Mouse (Mus musculus) fat pad, adult 2 months (tissue): ENCODE results near the gene Fam228a.
"Not testable (repeated sequence)": the region's sequence is repeated elsewhere in the genome, so short reads cannot be mapped to it uniquely, and the experiment has no call there.

Experiments
- DNase-seq: peaks from one replicate; pipeline ENCODE4 v3.0.0-alpha.2; 2011; ENCODE audit warnings: low read depth, low spot score; ENCODE audit errors: extremely low read depth

The Fam228a gene

GRCm38 (mm10) chr12:4738031-4738576 lies at the start of gene Fam228a:
Gene Fam228a (minus strand): TSS chr12:4738430.
- no peak for DNase-seq

- DNase-seq = no peak
Observed at GRCm38 (mm10) chr12:4784466-4784865, 46.2 kb upstream of the Fam228a start.

GRCm38 (mm10) chr12:4783598-4783997 lies 45.4 kb upstream of the Fam228a start:
- no peak for DNase-seq

- DNase-seq = not testable (repeated sequence)
Observed at GRCm38 (mm10) chr12:4781725-4782404, 43.6 kb upstream of the Fam228a start.

GRCm38 (mm10) chr12:4781270-4781669 lies 43.0 kb upstream of the Fam228a start:
- no peak for DNase-seq

- no peak for DNase-seq
Observed at GRCm38 (mm10) chr12:4780245-4780644, 42.0 kb upstream of the Fam228a start.

GRCm38 (mm10) chr12:4777734-4778133 lies 39.5 kb upstream of the Fam228a start:
- DNase-seq = no peak

GRCm38 (mm10) chr12:4775588-4775949 lies 37.3 kb upstream of the Fam228a start:
- DNase-seq = no peak

- DNase-seq = no peak
Observed at GRCm38 (mm10) chr12:4774895-4775587, 36.8 kb upstream of the Fam228a start.

- no peak for DNase-seq
Observed at GRCm38 (mm10) chr12:4769333-4769723, 31.1 kb upstream of the Fam228a start.

- no peak for DNase-seq
Observed at GRCm38 (mm10) chr12:4768492-4769332, 30.5 kb upstream of the Fam228a start, which contains the start of the genes Pfn4 and Fam228b. Gene Pfn4 (plus strand): TSS chr12:4769022. Gene Fam228b (minus strand): TSS chr12:4769267.

GRCm38 (mm10) chr12:4757060-4757459 lies 18.8 kb upstream of the Fam228a start:
- no peak for DNase-seq

GRCm38 (mm10) chr12:4754451-4754850 lies 16.2 kb upstream of the Fam228a start:
- not testable (repeated sequence) for DNase-seq

- DNase-seq = no peak
Observed at GRCm38 (mm10) chr12:4744486-4744885, 6.3 kb upstream of the Fam228a start.

GRCm38 (mm10) chr12:4742183-4742582 lies 4.0 kb upstream of the Fam228a start:
- no peak for DNase-seq

GRCm38 (mm10) chr12:4740823-4741222 lies 2.6 kb upstream of the Fam228a start:
- DNase-seq = no peak

- DNase-seq = no peak
Observed at GRCm38 (mm10) chr12:4732332-4732731, 5.9 kb downstream of the Fam228a start.

GRCm38 (mm10) chr12:4731629-4732028 lies 6.6 kb downstream of the Fam228a start:
- no peak for DNase-seq

GRCm38 (mm10) chr12:4729165-4729564 lies 9.1 kb downstream of the Fam228a start:
- no peak for DNase-seq

- DNase-seq = no peak
Observed at GRCm38 (mm10) chr12:4719762-4720754, 18.2 kb downstream of the Fam228a start.
